Mouse (Mus musculus) E14TG2a.4 (cell line): ENCODE measurements at regions not wholly inside any gene's neighbourhood (a gene's known extent, or its start where the extent isn't known, plus 50 kb on each side); places are given as distances from the start of the nearest gene placed in this dataset.

Experiments
- CTCF ChIP-seq: conservative IDR thresholded peaks from 2 replicates; pipeline ENCODE4 v1.5.1; 2014; ENCODE audit warnings: low read length
- NANOG ChIP-seq: IDR thresholded peaks from 2 replicates; pipeline ENCODE4 v1.6.1; 2014; ENCODE audit warnings: borderline replicate concordance, low read length, mixed read lengths
- POU5F1 ChIP-seq: IDR thresholded peaks from 2 replicates; pipeline ENCODE4 v1.6.1; 2014; ENCODE audit warnings: low read length, borderline replicate concordance

GRCm38 (mm10) chr3:117073399-117073798, 104.6 kb upstream of the Palmd start:
- TF ChIP-seq CTCF (no peak), POU5F1 (no peak), NANOG (no peak)
